Mouse (Mus musculus): Measurements from ENCODE around the gene Scg5.

Gene Scg5

DNA sequence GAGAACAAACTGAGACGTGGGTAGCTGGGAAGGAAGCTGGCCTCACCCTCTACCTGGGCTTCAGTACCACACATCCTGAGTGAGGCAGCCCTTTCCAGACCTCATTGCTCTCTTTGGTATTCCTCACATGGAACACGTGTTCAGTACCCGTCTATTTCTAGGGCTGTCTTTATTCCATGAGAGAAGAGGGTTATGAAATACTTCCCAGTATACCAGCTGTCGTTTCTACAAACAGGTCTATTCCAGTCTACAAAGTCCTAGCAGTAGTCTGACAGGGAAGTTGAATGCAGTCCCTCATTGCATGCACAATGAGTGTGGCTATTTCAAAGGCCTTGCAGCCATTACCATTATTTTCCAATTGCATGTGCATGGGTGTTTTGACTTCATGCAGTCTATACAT is 23.2 kb downstream of the Scg5 start:
- DNase-seq (ENCODE audit: low spot score) = no peak

DNA sequence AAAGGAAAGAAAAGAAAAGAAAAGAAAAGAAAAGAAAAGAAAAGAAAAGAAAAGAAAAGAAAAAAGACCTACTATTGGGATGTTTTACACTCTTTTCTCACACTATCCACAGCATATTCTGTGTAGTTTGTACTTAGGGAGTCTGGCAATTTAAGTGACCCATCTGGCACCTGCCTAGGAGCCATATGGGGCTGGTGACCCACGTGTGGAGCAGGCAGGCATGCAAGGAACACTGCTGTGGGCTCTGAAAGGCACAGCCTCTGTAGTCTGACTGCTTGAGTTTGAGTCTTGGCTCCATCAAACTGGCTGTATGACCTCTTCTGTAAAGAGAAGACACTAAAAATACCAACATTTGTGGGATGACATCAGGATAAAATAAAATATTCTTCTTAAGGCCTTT is 25.2 kb downstream of the Scg5 start:
- DNase-seq (ENCODE audit: low spot score) = no peak

DNA sequence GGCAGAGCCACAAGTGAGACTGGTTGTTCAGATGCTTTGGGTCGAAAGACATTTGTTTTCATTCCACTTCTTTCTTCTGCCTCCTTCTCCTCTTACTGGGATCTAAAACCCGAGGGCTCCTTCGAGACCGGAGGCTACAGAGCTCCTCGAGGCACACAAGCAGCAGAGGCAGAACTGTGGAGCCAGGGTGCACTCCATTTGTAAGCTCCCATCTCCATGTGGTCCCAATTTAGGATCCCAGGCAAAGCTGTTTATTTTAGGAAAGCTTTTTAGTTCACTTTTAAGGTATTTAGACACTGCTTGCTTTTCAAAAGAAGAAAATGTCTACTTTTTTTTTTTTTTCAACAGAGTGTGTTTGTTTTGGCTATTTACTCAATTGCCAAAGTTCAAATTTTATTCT is 28.1 kb downstream of the Scg5 start:
- DNase-seq (ENCODE audit: low spot score) = no peak

DNA sequence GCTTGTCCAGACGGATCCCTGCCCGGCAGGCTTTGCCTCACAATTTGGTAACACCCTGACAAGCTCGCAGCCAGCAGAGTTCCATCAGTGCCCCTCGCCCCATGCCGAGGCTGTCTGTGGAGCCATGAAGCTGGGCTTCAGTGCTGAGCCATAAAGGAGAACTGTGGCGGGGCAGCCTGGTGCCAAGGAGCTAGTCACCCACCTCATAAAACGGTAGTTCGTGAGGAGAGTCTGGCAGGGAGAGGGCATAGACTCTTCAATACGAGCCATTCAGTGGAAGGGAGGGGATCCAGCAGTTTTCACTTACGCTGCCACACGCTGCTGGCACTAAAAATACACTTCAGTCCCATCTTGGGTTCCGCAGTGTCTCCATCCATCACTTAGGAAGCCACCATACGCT is 30.3 kb downstream of the Scg5 start:
- DNase-seq (ENCODE audit: low spot score) = no peak

DNA sequence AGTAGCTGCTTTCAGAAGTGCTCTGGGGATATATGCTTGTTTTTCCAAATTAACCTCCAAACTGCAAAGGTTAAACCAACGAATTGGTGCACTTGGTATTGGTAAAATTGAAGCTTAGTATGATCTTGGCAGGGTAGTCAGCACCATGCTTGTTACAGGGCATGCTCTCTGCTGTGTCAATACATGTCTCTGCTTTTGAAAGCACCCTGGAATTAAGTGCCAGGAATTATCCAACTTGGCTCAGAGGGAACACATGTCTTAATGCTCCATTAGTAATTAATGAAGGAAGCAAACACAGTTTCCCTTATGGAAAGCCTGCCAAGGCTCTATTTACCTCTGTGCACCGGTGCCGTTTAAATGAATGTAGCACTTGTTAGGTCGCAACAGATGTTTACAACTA is 33.7 kb downstream of the Scg5 start:
- no peak for DNase-seq (ENCODE audit: low spot score)

DNA sequence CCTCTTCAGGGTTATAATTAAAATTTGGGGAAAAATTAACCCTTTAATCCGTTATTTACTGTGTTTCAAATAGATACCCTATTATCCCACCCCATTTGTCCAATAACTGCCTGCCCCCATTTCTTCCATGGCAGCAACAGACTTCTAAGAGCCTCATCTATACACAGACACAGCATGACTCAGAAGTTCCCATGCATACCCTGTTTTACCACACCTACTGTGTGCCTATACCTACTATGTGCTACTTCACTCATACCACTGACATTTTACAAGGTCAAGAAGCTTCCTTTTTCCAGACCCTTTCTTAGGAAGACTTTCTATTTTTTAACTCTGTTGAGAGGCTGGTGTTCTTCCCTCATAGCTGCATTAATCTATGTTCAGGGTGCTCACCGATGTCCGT is 35.4 kb downstream of the Scg5 start:
- DNase-seq (ENCODE audit: low spot score) = no peak

DNA sequence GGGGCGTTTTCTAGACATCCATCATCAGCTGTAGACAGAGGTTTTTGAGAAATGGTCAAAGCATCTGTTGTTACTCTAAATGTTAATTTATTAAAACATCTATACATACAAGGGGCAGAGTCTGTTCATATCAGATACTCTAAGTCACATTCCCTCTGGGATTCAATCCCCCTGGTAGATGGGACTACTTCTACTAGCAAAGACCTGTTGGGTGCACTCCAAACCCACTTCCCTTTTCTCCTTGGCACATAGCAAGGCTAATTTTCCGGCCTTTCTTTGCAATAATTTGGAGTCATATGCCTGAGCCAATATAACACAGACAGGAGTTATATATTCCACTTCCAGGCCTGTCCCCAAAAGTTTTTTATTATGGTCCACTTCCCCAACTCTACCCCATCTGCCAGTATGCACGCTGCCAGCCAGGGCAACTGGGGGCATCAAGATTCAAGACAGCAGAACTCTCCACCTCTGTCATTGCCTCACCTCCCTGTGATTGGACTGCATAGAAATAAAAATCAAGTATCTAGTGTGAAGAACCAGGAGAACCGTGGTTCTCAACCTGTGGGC is 40.0 kb downstream of the Scg5 start:
- DNase-seq (ENCODE audit: low spot score) = no peak

DNA sequence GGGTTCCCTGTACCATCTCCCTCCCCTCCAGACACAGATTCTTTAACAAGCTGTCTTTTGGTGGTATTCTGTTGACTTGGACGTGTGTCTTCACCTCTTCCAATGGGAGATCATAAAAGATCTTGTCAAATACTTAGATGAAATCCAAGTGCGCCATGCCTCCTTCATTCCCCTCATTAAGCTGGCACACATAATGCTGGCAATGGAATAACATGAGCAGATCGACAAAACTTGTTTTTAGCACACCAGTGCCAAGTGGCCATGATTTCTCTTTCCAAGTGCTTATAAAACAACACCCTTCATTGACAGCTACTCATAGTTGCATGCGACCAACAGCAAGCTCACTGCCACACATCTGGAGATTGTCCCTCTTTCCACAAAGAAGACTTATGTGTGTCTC is 41.0 kb downstream of the Scg5 start:
- DNase-seq (ENCODE audit: low spot score) = no peak

DNA sequence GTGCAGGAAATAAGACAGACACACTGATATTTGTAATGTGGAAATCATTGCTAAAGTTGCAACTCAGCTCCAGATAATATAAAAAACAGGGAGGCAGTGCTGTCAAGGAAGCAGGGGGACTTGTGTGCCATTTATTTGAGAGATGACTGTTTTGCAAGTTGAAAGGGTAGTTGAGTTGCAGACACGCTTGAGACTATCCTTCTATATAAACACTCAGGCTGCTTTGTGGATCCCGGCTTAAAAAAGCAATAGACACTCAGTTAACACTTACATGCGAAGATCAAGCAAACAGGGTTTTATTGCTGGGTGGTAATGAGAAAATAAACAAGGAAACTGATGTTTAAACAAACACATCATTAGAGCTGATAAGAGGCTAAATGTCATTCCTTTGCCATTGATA is 44.1 kb downstream of the Scg5 start:
- DNase-seq (ENCODE audit: low spot score) = no peak

DNA sequence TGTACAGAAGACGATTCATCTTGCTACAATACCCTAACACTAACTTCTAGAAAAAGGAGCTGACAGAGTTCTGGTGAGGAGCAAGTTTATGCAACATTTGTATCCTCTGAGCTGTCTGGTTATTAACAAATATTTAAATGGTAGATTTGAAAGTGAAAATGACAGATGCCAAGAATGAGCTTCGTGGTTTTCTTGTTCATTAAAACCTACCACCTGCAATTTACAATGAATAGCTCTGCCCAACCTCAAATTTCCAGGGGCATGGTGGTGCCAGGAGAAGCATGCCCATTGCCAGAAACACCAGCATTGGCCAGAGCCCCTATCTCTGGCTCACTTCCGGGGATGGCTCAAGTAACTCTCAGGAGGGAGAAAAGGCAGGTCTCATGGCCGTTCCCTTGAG is 47.4 kb downstream of the Scg5 start:
- no peak for DNase-seq (ENCODE audit: low spot score)

DNA sequence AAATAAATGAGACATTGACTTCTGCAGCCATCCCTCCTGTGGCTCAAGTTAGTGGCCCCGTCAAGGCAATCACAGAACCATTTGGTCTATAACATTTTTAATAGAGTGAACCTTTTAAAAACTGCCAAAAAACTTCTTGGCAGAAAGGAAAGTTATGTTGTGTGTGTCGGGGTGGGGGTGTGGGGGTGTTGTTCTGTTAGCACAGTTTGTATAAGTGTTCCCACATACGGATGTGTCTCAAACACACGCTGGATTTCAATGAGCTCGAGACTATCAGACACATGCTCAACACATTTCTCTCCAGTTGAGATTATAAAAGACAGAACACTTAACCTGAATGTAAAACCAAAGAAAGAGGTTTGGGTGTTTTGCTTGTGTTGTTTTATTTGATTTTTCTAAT is 47.8 kb downstream of the Scg5 start:
- DNase-seq (ENCODE audit: low spot score) = no peak

DNA sequence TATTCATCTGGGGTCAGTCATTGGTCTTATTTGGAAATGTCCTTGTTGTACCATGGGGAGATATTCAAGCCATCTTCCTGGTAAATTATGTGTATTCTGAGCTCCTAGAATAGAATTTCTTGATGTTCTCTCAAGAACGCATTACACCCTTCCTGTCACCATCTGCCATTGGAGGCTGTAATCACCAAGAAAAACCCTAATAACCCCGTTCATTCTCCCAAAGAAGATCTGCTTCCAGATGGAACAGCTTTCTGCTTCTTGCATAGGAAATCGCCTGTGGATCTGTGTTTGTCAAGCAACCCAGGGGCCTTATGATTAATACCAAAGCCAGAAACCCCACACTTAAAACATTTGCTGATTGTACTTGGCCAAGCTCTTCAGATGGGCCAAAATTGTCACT is 49.6 kb downstream of the Scg5 start:
- no peak for DNase-seq (ENCODE audit: low spot score)

DNA sequence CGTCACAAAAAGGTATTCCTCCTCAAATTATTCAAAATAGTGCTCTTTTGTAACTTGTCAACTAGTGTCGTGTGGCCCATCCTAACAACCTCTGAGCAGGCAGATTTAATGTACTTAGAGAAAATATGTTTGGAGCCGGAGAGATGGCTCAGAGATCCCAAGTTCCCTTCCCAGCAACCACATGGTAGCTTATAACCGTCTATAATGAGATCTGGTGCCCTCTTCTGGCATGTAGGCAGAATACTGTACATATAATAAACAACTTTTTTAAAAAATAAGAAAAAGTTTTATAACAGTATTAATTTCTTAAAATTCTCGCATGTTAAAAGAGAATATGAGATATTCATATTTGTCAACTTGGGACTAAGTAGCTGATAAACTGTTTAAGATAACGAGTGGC is 50.9 kb downstream of the Scg5 start:
- DNase-seq (ENCODE audit: low spot score) = no peak

DNA sequence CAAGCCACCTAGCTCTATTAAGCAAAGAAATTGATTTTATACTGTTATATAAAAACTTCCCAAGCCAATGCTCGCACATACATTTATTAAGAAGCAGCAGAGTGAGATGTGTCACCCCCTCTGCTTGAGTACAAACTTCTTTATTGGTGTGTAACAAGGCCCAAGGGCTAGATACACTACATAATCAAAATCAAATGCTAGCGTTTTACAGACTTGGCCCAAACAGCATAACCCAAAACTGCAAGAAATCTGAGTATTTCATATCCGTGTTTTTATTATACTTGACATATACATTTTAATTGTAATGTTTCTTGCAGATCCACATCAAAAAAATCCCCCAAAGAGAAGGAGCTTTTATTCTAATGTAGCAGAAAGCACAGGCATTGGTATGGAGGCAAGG is 52.6 kb downstream of the Scg5 start:
- DNase-seq (ENCODE audit: low spot score) = no peak

DNA sequence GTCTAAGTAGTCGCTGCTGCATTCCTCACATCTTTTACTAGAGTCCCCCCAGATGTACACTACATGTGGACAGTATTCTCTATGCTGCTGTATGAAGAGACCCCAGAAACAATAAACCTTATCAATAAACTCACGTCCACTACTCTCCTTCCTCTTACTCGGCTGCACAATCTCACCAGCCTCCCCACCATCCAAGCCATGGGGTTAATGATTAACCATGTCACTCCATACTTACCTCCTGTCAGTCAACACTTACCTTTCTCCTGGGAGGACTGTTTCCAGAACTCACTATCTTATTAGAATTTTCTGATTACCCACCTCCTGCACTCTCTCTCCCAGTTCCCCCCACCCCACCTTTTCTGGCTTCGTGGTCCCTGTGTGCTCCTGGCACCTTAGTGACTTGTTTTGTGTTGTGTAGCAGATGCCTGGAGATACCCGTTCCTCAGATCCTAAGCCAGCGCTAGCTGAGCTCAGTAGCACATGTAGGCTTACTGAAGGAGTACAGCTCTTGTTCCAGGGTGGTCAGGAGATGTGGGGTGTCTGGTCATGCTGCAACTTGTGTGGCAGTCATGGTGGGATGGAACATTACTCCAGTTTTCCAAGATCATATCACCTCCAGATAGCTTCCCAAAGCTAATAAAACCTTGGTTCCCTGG is 54.6 kb downstream of the Scg5 start:
- no peak for DNase-seq (ENCODE audit: low spot score)

DNA sequence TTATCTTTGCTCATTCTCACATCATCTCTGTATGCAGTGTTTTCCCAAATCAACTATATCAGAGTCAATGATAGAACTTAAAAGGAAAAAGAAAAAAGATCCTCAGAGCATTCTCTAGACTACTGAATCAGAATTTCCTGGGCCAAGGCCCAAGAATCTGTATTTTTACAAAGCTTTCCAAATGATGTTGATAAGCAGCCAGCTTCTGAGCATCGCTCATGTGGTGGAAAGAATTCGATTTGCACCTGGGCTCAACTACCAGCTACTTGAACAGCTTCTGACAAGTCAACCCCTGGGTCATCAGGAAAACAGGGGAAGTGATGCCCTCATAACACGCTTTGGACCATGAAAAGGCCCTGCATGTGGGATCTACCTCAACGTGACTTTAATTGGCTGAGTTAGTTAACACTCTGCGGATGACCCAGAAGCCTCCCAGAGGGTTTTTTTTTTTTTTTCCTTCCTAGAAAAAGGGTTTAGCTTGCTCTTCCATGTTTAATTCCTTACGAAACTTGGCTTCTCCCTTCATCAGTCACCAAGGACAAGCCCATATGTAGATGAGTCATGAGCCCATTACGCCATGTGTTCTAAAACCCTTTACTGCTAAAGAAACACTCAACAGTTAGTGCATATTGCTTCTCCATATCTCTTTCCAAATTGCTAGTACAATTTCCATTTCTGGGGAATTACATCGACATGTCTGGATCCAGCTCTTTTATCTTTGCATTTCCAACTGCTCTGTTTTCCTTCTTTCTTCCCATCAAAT is 60.2 kb downstream of the Scg5 start:
- no peak for DNase-seq (ENCODE audit: low spot score)

DNA sequence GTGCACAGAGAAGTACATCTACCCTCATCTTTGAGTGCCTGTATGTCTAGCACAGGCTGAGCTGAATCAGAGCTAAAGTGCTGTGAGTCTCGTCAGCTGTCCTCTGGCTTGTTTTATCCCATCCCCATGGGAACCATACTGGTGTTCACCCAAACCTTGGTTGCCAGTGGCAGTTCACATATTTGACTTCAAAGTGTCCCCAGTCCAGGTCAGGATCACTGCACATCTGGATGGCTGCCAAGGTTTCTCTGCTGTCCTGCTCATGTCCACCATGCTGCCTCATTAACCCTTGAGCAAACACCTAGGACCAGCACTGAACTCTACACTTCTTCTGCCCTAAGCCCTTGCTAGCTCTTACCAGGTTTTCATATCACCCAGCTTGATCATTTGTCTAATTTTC is 63.0 kb downstream of the Scg5 start:
- DNase-seq (ENCODE audit: low spot score) = no peak

DNA sequence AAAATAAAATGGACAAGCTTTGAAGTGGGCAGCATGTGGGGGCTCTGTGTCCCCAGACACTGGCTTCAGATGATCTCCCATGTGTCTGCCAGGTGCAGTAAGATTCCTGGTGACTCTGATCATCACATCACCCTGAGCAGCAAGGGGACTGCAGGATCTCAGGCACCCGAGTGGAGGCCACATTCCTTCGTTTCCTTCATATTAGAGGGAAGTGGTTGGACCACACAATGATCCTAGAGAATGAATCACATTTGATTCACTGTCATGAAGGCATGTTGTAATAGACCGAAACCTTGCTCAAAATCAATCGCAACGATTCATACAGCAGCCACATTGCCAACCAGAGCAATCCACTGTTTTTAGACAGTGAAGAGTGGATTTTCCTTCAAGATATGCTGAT is 64.0 kb downstream of the Scg5 start:
- no peak for DNase-seq (ENCODE audit: low spot score)

DNA sequence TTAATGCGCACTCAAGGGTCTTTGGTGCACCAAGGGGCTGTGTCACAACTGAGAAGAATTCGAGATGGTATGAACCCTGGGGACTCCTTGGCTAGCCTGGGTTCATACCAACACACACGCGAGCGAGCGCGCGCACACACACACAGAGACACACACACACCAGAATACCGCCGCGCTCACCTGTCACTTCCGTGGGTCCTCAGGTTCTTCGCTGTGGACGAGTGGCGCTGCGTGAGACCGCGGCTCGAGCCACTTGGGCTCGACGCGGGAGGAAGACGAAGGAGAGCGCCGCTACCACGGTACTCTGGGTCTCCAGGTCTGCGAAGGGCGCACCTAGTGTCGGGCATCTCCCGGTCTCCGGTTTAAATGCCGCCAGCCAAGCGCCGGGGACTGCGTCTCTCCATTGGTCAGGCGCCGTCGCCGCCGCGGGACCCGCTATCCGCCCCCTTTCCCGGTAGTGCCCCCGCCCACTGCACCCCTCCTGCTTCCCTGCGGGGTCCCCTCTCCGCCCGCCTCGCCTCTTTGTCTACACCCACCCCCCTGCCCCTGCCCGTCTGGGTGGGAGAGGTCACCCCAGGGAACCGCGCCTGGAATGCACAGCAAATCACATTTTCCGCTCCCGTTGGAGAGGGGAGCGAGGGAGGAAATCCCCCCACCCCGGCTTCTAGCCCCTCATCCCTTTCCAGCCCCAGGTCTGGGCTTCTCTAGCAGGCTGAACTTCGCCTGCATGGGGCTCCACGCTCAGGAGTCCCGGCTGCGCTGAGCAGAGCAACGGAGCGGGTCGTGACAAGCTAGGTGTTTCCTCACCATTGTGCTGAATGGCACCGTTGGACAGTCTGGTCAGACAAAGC is 70.4 kb downstream of the Scg5 start, which contains the start of gene Grem1:
Gene Grem1 (minus strand): TSS at position 336 of the 851 bp plus-strand sequence.
- no peak for DNase-seq (ENCODE audit: low spot score)

DNA sequence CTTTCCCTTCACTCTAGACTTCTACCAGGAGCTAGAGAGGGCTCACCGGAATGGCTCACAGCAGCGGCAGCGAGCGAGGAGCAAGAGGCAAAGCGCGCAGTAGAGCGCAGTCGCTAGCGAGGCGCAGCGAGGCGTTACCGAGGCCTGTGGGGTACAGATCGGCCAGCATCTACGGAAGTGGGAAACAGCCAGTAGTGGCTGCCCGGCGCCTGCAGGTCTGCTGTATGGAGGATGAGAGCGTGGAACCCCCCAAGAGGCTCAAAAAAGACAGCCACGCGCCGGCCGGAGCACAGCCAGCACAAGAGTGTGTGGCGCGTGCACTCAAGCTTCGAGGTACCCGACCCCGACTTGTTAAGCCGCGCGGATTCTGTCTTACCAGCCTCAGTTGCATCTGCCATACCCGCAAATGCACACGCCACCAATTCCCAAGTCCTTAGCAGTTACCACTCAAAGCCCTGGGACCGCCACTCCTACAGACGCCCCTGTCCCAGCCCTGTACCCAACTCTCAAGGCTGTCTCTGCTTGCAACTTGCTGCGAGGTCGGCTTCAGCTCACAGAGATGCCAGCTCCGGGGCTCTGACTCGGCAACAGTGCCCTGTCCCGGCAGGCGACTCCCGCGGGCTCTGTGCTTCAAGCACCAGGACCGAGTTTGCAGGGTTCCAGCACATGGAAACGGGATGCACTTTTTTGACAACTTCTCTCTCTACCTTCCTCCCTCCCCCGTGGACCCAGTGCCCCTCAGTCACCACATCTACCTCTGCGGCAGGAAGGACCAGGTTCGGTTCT is 71.2 kb downstream of the Scg5 start:
- no peak for DNase-seq (ENCODE audit: low spot score)

DNA sequence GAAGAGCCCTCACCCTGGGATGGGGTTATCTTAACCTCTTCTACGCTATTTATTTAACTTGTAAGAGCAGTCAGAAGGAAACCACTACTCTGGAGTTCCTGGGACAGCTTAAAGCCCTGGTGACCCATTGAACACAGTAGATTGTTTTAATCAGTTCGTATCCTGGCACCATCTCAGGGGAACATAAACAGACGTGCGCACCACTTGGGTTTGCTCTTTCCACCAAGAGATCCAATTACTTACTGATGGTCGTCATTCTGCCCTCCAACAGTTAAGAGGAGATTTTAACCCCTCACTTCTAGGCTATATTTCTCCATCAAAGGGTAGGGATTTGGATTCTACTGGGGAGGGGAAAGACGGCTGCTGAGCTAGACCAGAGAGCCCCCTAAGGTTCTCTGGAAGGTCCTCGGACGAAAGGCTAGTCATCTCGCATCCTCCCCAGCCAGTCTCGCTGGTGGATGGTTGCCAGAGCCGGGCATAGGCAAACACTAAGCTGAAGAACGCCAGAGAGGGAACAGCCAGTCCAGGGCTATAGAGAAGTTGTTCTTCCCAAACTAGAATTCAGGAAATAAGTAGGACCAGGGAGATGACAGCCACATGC is 71.9 kb downstream of the Scg5 start:
- no peak for DNase-seq (ENCODE audit: low spot score)

DNA sequence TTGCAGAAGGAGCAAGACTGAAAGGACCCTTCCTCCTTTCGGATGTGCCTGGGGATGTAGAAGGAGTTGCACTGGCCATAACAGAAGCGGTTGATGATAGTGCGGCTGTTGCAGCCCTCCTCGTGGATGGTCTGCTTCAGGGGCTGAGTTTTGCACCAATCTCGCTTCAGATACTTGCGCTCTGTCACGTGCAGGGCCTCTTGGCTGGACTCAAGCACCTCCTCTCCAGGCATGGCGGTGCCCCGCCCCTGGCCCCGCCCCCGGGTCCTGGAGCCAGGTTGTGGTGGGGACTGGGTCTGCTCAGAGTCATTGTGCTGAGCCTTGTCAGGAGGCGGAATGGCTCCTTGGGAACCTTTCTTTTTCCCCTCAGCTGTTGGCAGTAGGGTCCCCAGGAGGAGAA is 79.2 kb downstream of the Scg5 start:
- DNase-seq (ENCODE audit: low spot score) = no peak
